In genomic region chr1:84885174-84885573, GRCm38 (mm10) we compare ENCODE assay signal across 9 mouse cellular contexts. TPM values are rescaled to one million over a fixed set of nuclear protein-coding genes. Genes with fewer than 3 reads are reported as not detected.
A peak's percentile ranks its signal among the peaks of the same experiment; 100 is the strongest.
DNase-seq lines count a peak whose midpoint lies in the region; ATAC-seq lines count a peak whose summit lies in the region.
"Had no signal": no experiment of that assay in that cellular context is flagged by ENCODE, and none has a peak within 500 bp of the region (broad histone marks: within the 10 kb centered on the region; RNA-seq: fewer than 3 reads in every experiment).

No protein-coding gene starts in this region.

- ATAC-seq in erythroid progenitor cell, adult 5-6 weeks (replicated peaks; ENCODE audit: low FRiP score, poor library complexity, severe bottlenecking) = no peak

- DNase-seq in kidney, adult 9 months = peak; percentile 59
- DNase-seq in kidney, postnatal 36 days = no peak
- DNase-seq in 3T3-L1 (ENCODE audit: low read depth, low spot score) (peak; percentile 67), A20 (ENCODE audit: low read depth, low spot score) (peak; percentile 36)
- peak; percentile 37 for DNase-seq in c-Kit-positive CD71-positive TER-119-positive erythroid progenitor cells, embryonic 14.5 days (ENCODE audit: low spot score)
- no peak for DNase-seq in urinary bladder, postnatal 36 days (ENCODE audit: low spot score in 2 of 2)
- DNase-seq: gastrocnemius, postnatal 14 days; right cerebral cortex, postnatal 14 days had no signal

RNA-seq across cellular contexts. Expression of gene Trip12, which starts 44.9 kb away (rescaled TPM):
- 90.1 and 113 TPM in 2 replicates for total RNA-seq in erythroid progenitor cell, adult 5-6 weeks (2015; ENCODE audit: low replicate concordance)
- total RNA-seq in erythroid progenitor cell, adult 5-6 weeks (2017; ENCODE audit: low replicate concordance) = 124 and 203 TPM in 2 replicates

RNA-seq across cellular contexts. Expression of gene Fbxo36, which starts 45.5 kb away (rescaled TPM):
- 5.8 TPM in 1 of 2 replicates, not detected in the other for total RNA-seq in erythroid progenitor cell, adult 5-6 weeks (2015; ENCODE audit: low replicate concordance)
- total RNA-seq in erythroid progenitor cell, adult 5-6 weeks (2017; ENCODE audit: low replicate concordance) = 1.7 TPM in 1 of 2 replicates, not detected in the other

RNA-seq across cellular contexts. Expression of gene Slc16a14, which starts 49.8 kb away (rescaled TPM):
- not detected in 2 replicates for total RNA-seq in erythroid progenitor cell, adult 5-6 weeks (2015; ENCODE audit: low replicate concordance)
- 0.13 TPM in 1 of 2 replicates, not detected in the other for total RNA-seq in erythroid progenitor cell, adult 5-6 weeks (2017; ENCODE audit: low replicate concordance)

Comparison
In these comparisons a context has a peak if more than half of its experiments do, and no peak if none do; other contexts are left out.
1. DNase-seq: peak in kidney, adult 9 months (single experiment), 3T3-L1 (single experiment), A20 (single experiment) and c-Kit-positive CD71-positive TER-119-positive erythroid progenitor cells, embryonic 14.5 days (single experiment); none in kidney, postnatal 36 days (0 of 2) and urinary bladder, postnatal 36 days (0 of 2).